Mouse (Mus musculus): ENCODE data around the gene Ctc1.
"Not testable (repeated sequence)": the region's sequence is repeated elsewhere in the genome, so short reads cannot be mapped to it uniquely, and the experiment has no call there.

The Ctc1 gene

DNA sequence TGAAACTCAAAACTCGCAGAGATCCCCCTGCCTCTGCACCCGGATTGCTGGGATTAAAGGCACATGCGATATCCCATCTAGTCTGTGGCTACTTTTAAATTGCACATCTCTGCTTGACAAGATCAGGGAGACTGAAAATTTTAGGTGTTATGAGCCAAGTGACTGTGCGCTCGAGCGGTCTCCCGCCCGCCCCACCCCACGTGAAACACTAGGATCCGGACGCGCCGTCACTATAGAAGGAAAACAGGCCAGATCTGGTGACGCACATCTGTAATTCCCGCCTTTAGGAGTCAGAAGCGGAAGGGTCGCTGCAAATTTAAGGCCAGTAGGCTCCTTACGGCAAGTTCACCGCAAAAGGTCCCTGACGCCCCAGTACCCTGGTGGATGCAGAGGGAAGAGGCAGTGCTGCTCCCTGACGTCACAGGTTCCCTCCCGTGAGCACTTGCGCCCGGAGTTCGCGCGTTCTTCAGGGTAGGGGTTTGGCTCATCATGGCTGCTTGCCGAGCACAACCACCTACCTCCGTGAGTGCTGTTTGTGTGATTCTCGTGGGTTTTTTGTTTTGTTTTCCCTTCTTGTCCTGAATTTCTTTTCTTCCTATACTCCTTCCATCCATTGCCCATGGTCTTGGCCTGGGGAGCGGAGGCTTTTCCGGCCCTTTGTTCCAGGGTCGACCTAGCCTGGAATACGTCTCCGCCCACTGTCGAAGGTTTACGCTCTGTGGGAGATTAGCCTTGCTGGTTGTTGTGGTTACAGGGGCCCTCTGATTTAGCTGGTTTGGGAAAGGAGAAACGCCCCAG lies at the start of gene Ctc1:
TSS of gene Ctc1 (plus strand) at position 268 of the 798 bp plus-strand sequence.
- peak; percentile 92 for DNase-seq (ENCODE audit: low read depth)

DNA sequence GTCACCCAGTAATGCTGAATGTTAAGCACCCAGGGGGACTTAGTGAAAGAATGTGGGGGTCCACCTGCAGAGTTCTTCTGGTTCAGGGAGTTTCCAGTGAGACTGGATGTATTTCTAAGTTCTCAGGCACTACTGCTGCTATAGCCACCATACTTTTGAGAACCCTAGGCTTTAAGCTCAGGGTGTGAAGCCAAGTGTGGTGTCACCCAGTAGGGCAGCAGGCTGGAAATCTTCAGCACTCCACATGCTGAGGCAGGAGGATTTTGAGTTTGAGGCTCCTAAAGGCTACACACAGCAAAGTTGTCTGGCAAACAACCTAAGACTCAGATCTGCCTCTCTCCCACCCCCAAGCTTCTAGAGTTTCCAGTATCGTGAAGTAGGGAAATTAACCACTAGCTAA lies 49.2 kb upstream of the Ctc1 start:
- DNase-seq (ENCODE audit: low read depth), result no peak

DNA sequence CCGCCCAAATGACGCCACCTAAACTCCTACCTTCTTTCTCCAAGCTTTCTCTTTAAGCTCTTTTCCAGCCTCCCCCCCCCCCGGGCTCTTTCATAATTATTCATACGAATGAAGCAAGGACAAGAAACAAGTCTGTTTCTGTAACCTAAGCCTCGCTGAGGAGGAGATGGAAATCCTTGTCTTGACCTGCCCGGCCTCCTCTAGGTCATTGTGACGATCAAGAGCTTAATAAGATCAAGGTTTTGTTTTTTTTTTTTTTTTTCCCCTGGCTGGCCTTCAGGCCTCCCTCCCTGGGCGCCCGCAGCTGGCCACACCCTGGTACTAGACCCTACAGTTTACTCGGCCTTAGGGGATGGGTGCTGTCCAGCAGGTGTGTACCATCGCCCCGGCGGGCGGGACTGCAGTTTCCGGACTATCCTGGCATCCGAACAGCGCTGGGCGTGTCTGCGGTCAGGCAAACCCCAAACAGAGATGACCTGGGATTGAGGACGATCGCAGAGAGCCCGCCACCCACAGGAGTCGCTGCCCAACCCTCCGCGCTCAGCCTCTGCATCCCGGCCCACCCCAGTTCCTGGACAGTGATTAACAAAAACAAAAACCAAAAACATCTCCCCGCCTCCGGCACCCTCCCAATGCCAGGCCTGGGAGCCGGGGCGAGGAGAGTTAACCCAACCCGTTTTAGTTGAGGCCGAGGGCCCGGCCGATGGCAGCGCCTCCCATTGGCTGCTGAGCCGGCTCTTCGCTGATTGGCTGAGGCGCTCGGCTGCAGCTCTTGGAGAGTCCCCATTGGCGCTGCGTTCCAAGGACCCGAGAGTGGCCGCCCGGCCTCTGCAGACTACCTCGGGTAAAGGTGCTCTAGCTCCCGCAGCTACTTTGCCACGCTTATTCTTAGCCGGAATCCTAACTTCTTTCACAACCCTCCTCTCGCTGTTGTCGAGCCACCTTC lies 48.1 kb upstream of the Ctc1 start, which contains the start of gene Slc25a35:
TSS of gene Slc25a35 (plus strand) at position 795 of the 946 bp plus-strand sequence.
- DNase-seq (ENCODE audit: low read depth), result peak; percentile 88

DNA sequence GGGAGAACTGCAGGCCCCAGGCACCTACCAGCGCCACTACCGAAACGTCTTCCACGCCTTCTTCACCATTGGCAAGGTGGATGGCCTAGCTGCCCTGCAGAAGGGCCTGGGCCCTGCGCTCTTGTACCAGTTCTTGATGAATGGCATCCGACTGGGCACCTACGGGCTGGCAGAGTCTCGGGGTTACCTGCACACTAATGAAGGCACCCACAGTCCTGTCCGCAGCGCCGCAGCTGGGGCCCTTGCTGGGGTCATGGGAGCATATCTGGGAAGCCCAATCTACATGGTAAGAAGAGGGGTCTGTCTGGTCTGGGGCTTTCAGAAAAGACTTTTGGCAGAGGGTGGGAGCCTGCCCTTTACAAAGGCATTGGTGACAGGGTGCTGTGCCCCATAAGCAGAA lies 47.0 kb upstream of the Ctc1 start:
- DNase-seq (ENCODE audit: low read depth), result no peak

DNA sequence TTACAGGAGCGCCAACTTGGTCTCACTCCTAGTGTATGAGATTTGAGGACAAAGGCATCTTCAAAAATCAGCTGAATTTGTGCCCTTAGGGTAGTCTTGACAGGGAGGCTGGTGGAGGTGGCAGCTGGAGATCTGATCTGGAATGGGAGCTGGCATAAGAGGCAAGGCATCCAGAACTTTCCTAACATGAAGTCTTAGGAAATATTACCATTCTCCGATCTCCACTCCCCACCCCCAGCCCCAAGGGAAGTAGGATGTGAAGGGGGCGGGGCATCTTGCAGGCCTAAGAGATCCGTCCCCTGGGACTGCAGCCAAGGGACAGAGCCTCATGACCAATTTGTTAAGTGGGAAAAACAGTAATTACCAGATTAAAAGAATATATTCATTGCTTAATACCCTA lies 45.5 kb upstream of the Ctc1 start:
- DNase-seq (ENCODE audit: low read depth), result no peak

DNA sequence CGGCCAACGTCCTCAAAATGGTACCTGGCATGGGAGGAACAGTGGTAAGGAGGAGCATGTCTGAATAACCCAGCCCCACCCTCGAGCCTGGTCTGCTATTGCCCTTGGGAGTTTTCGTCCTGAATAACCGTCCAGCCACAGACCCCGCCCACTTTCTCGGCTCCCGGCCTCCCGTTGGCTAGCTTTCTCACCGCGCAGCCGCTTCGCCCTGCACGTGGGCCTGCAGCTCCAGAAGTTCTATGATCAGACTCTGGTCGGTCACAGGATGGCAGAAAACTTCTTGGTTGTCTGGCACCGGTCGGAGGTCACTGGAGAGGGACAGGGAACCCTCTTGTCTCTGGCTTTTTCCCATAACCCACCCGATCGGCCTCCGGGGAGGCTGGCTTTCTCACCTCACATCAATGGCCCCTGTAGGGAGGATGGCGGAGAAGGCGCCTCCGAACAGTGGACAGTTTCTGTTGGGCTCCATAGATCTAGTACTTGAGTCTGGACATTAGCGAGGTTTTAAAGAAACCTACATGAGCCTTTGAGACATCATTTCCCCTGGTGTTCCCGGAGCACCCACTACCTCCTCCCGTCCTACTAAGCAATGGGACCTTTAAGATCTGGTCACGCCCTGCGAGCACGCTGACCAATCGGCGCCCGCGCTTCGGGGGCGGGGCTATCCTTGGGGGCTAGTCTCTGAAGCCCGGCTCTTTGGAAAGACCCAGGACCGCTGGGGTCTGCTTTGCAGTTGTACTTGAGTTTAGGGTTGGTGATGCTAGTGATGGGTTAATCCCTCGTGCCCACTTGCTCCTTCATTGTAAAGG lies 42.3 kb upstream of the Ctc1 start:
- peak; percentile 83 for DNase-seq (ENCODE audit: low read depth)

DNA sequence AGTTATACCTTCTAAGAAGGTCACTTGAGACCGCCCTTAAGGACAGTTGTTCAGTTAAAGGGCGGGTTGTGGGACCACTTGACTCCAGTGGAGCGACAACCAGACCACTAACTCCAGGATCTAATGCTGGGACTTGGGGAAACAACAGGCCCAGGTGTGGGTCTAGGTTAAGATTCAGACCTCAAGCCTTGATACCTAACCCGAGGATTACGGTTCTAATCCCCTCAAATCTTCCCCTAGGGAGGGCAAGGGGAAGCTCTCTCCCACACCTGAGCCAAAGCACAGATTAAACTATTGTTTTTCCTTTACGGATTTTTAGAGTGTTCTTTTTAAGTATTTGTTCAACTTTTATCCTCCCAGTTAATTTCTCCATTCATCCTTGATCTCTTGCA lies 41.7 kb upstream of the Ctc1 start:
- DNase-seq (ENCODE audit: low read depth), result no peak

DNA sequence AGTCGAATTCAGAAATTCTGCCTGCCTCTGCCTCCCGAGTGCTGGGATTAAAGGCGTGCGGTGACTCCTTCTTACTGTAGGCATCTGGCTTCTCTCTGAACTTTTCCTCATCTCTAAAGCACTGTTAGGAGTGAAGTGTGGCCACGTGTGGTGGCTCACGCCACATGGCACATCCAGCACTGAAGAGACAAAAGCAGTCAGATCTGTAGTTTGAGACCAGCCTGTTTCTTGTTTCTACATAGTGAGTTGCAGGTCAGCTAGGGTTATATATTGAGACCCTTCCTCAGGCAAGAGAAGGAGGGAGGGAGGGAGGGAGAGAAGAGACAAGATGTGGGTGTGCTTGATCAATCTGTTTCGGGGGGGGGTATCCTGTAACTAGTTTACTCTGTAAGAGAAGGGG lies 40.6 kb upstream of the Ctc1 start, which contains the start of gene Rangrf:
TSS of gene Rangrf (minus strand) at position 101 of the 400 bp plus-strand sequence.
- no peak for DNase-seq (ENCODE audit: low read depth)

DNA sequence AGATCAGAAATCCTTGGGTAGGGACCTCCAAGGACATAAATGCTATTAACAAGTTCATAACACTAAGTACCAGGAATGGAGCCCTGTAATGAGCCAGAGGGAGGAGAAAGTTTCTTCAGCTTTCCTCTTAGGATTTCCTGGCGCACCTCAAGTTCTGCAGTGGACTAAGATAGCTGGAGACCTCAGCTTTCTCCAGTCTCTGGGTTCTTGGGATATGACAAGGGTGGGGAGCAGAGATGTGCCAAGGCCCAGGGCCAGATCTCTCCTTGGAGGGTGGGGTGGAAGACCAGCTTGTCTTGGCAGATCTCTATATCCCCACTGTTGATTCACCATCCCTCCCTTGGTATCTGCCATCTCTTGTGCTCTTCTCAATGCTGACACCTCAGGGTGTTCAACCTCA lies 40.1 kb upstream of the Ctc1 start:
- no peak for DNase-seq (ENCODE audit: low read depth)

DNA sequence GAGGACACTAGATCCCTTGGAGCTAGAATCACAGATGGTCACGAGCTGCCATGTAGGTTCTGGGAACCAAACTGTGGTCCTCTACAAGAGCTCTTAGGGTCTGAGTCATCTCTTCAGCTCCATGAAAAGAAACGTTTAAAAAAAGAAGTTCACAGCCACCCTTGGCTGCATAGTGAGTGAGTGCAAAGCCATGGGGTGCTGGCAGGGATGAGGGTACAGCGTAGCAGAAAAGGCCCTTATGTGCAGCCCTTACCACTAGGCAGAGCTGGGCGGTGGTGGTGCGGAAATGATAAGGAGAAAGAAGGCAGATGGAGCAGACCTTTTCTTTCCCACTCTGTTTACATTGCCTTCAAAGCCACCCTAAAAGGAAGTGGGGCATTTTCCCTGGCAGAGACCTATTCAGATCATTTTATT lies 36.4 kb upstream of the Ctc1 start:
- no peak for DNase-seq (ENCODE audit: low read depth)

DNA sequence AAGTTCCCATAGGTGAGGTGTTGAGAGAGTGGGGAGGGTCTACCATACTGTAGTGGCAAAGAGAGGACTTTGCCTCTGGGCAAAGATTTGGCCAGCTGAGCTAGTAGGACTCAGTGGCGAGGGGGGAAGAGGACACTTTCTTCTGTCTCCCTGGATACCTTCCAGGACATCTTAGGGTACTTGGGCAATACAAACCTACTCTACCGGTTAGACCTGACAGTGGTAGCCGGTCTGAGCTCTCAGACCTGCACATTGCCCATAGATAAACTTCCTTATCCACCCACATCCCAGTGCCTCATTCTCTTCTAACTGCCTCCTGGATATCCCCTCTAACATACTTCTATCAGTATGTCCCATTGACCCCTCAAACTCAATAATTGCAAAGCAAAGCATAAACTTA lies 34.8 kb upstream of the Ctc1 start:
- no peak for DNase-seq (ENCODE audit: low read depth)

DNA sequence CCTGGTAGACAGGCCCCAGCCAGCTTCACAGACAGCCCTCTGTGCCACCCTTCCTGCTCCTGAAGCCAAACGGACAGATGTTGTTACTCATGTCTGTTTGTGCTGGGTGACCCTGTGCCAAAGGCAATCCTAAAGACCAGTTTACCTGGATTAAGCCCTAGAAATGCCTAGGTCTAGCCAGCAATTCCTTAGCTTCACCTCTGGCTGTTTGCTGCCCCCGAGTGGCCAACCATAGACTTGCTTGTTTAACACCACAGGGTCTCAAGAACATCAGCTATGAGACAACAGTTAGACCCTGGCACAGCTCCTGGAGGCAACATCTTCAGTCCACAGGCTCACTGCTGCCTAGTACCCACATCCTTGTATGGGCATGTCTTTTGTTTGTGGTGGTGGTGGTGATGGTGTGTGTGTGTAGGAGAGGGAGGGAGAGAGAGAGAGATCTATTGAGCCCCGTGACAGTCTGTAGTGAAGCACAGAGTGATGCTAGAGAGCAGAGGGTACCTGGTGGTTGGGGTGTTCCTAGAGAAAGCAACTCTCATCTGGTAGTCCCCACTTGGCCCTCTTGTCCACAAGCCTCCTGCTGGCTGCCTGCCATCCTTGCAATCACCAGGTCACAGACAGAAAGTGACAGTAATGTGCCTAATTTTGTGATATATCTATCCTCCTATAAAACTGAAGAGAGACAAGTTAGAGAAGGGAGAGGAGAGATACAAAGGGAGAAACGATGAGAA lies 32.9 kb upstream of the Ctc1 start:
- peak; percentile 54 for DNase-seq (ENCODE audit: low read depth)

DNA sequence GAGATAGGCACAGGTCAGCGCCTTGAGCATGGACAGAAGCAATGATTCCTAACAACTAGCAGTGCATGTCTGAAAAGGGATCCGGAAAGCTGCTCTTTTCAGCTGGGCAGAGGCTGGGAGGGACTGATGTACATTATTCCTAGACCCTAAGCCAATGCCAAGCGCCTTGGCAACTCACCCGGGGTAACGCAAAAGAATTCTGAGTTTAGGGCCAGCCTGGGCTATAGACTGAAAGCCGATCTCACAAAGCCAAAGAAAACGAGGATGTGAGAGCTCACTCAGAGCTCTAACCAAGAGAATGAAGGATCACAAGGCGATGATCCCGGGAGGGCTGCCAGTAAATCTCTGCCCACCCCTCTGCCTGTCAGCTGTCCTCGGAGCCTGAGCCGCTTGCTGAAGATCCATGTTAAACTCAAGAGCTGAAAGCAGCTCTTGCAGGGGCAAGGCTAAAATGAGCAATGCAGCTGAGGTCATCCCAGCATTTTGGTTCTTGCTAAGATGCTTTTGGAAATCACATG lies 28.3 kb upstream of the Ctc1 start:
- no peak for DNase-seq (ENCODE audit: low read depth)

DNA sequence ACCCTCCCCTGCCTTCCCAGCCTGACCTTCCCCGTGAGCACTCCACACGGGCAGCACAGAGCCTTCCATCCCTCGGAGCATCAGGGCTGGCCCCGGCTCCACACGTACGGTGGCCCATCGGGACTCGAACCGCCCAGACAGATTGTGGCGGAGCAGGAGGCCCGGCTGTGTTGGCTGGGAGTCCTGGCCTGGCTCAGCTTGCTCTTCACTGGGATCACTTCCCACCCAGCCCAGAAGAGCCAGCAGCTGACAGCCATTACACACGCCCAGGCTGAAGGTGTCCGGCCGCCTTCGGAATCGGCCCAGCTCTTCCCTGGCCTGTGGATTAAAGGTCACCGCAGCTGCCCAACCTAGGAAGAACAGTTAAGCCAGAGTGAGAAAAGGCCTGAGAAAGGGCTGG lies 27.4 kb upstream of the Ctc1 start:
- DNase-seq (ENCODE audit: low read depth), result no peak

DNA sequence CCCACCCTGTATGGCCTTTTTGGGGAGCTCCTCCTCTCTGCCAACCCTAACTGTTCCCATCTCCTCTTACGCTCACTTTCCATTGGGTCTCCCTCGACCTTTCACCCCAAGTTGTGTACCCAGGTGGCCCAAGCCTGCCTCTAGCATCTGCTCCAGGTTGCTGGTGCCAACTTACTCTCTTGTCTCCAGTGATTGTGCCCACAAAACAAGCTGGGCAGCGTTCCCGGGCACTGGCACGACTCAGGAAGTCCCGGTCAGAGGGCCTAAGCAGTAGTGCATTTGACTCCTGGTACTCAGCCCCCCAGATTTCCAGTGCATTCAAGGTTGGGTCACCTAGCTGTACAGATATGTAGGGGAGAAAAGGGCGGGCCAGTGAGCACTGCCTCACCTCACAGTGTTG lies 22.6 kb upstream of the Ctc1 start:
- no peak for DNase-seq (ENCODE audit: low read depth)

DNA sequence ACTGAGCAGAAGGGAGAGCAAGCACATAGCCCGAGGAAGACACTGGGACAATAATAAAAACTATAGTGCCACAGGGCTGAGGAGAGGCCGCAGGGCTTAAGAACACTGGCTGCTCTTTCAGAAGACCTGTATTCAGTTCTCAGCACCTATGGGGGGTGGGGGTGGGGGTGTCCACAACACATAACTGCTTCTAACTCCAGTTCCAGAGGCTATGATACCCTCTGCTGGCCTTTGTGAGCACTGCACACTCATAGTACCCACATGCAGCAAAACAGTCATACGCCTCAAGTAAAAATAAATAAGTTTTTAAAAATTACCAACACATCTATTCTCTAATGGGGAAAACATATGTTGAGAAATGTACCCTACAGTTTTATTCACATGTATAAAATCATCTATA lies 21.3 kb upstream of the Ctc1 start:
- no peak for DNase-seq (ENCODE audit: low read depth)

DNA sequence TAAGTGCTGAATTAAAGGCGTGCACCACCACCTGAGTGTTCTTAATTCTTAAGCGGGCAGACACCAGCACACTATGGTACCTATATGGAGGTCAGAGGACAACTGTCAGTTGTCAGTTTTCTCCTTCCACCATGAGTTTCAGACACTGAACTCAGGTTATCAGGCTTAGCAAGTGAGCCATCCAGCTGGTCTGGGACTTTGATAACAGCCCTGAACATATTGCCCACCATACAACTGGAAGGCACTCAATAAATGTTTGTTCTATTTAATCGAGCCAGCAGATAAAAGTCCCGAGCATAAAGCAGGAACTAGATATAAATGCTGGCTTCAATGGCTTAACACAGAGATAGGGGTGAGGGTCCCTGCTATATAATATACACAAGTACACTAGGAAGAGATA lies 18.6 kb upstream of the Ctc1 start:
- DNase-seq (ENCODE audit: low read depth), result no peak

DNA sequence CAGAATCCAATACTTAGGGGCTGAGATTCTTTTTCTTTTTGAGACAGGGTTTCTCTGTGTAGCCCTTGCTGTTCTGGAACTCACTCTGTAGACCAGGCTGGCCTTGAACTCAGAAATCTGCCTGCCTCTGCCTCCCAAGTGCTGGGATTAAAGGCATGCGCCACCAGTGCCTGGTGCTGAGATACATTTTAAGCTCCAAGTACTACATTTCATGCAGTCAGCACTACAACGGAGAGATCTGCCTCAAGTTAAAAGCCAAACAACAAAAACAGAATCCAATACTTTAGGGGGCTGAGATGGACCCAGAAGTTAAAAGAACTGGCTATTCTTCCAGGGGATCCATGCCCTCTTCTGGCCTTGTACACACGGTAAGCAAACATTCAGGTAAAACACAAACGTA lies 12.9 kb upstream of the Ctc1 start:
- DNase-seq (ENCODE audit: low read depth), result not testable (repeated sequence)

DNA sequence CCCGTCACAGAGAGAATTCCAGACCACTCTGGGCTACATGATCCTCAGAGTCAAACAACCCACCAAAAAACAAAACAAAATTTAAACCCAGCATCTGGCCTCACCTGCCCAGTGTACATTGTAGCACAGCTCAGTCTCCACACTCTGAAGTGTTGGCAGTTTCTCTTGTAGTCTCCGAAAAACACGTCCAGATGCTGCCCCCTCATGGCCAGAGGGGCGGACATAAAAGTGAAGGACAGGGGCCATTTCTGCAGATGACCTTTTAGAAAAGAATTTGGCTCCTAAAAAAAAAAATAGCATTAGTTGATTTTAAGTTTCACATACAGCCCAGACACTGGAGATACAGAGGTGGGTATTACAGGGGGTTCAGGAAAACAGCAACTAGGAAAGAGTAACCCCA lies 12.1 kb upstream of the Ctc1 start:
- DNase-seq (ENCODE audit: low read depth), result no peak

DNA sequence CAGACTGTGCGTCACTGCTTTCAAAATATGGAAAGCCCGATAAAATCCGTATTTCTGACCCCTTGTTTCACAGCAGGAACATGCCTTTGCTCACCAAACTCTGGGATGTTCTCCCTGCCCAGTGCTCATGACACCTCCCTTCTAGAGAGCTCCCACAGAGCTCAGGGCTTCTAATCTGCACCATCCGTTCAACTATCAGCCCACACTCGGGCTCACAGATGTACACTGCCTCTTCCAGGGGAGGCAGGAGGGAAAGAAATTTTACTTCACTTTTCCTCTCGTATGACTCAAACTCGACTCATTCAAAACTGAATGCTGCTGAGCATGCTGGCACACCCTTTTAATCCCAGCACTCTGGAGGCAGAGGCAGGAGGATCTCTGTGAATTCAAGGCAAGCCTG lies 10.5 kb upstream of the Ctc1 start:
- peak; percentile 61 for DNase-seq (ENCODE audit: low read depth)

DNA sequence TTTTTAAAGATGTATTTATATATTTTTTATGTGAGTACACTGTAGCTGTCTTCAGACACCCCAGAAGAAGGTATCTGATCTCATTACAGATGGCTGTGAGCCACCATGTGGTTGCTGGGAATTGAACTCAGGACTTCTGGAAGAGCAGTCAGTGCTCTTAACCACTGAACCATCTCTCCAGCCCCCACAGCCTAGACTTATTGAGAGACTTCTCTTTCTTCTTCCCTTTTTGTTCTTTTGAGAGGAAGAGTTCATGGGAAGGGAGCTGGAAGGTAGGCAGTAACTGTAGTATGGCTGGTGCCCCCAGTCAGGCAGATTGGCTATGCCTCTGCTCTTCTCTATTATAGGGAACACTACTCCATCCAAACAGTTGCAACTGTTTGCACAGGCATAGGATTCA lies 9.1 kb upstream of the Ctc1 start:
- not testable (repeated sequence) for DNase-seq (ENCODE audit: low read depth)
